Mouse (Mus musculus) bone marrow, adult 2 months (tissue): ENCODE data around the gene Tex10. TPM values are rescaled to one million over a fixed set of nuclear protein-coding genes. Genes with fewer than 3 reads are reported as not detected.
"Not testable (repeated sequence)": the region's sequence is repeated elsewhere in the genome, so short reads cannot be mapped to it uniquely, and the experiment has no call there.

Experiments
- H3K27ac ChIP-seq: fragments of 200-500 bp; 2 replicates; pipeline ENCODE4 v1.5.1; 2012; ENCODE audit warnings: low read depth, mild to moderate bottlenecking, control low read depth, inconsistent platforms, low read length; ENCODE audit not compliant: control insufficient read depth, poor library complexity, insufficient read depth
- H3K4me1 ChIP-seq: fragments of 200-500 bp; 2 replicates; pipeline ENCODE4 v1.6.1; 2011; ENCODE audit warnings: low read length; ENCODE audit not compliant: control insufficient read depth, insufficient read depth
- H3K4me3 ChIP-seq: fragments of 200-500 bp; replicated peaks from 2 replicates; pipeline ENCODE3; 2011; ENCODE audit warnings: mild to moderate bottlenecking, low read depth, low read length, control low read depth; ENCODE audit not compliant: control insufficient read depth
- CTCF ChIP-seq: fragments of 200-500 bp; IDR thresholded peaks from 2 replicates; pipeline ENCODE4 v1.5.1; 2011; ENCODE audit warnings: low read length, control low read depth; ENCODE audit not compliant: control insufficient read depth, insufficient read depth
- POLR2A ChIP-seq: fragments of 200-500 bp; IDR thresholded peaks from 2 replicates; pipeline ENCODE4 v1.6.1; 2011; ENCODE audit warnings: low read depth, mild to moderate bottlenecking, control low read depth, low read length, borderline replicate concordance; ENCODE audit not compliant: control insufficient read depth
- WGBS: fragments of 180-500 bp; shearing (Covaris S2); methylation state at CpG from one replicate; pipeline ENCODE4 v1.1.7; 2018; 5-methylcytosine and 5-hydroxymethylcytosine counted together
- polyA plus RNA-seq: library from polyadenylated mRNA; stranded (reverse); fragments of >200 nt; gene quantifications from 2 replicates; pipeline ENCODE4 v1.2.4, GENCODE M21; 2011; ENCODE audit warnings: low replicate concordance; ENCODE audit not compliant: missing spikeins, insufficient read depth, insufficient read length

The Tex10 gene
- polyA plus RNA-seq, 1 experiment = 17.4 TPM

GRCm38 (mm10) chr4:48415838-48416335 is 57.4 kb downstream of the Tex10 start:
- Histone ChIP-seq H3K27ac (no peak overlapping the region), H3K4me1 (peaks cover 2% of the 10 kb centered on the region; the same call in 1 of the 2 replicates), H3K4me3 (no peak overlapping the region)
- no peak for TF ChIP-seq POLR2A
- TF ChIP-seq CTCF = no peak
- 79% methylated on average over 10 of the region's 10 CpGs for WGBS

GRCm38 (mm10) chr4:48413473-48413872 is 59.8 kb downstream of the Tex10 start:
- 75% methylated on average over 8 of the region's 8 CpGs for WGBS
- TF ChIP-seq POLR2A = no peak
- TF ChIP-seq CTCF = no peak
- no peaks in the 10 kb centered on the region for H3K4me1 ChIP-seq
- no peak overlapping the region for H3K4me3 ChIP-seq
- no peak overlapping the region for H3K27ac ChIP-seq

GRCm38 (mm10) chr4:48407350-48408039 is 65.8 kb downstream of the Tex10 start:
- Histone ChIP-seq H3K4me1 (no peaks in the 10 kb centered on the region), H3K4me3 (no peak overlapping the region), H3K27ac (no peak overlapping the region)
- 62% methylated on average over 18 of the region's 18 CpGs for WGBS
- peak; percentile 81 for TF ChIP-seq CTCF
- TF ChIP-seq POLR2A = no peak

GRCm38 (mm10) chr4:48405724-48406491 is 67.4 kb downstream of the Tex10 start:
- H3K4me3 ChIP-seq, H3K4me1 ChIP-seq, H3K27ac ChIP-seq: not testable (repeated sequence)
- WGBS = 79% methylated on average over 10 of the region's 10 CpGs

- H3K4me1 ChIP-seq = no peaks in the 10 kb centered on the region
- no peak overlapping the region for H3K4me3 ChIP-seq
- WGBS = 86% methylated on average over 16 of the region's 16 CpGs
- no peak for TF ChIP-seq POLR2A
- TF ChIP-seq CTCF = no peak
- H3K27ac ChIP-seq = no peak overlapping the region
Measured at GRCm38 (mm10) chr4:48403066-48403640, 70.1 kb downstream of the Tex10 start.

- Histone ChIP-seq H3K4me3 (no peak overlapping the region), H3K4me1 (no peaks in the 10 kb centered on the region; the same call in 1 of the 2 replicates), H3K27ac (no peak overlapping the region)
- 74% methylated on average over 3 of the region's 3 CpGs for WGBS
- TF ChIP-seq CTCF (no peak), POLR2A (no peak)
Measured at GRCm38 (mm10) chr4:48396949-48397348, 76.3 kb downstream of the Tex10 start.

GRCm38 (mm10) chr4:48382506-48382905 is 90.8 kb downstream of the Tex10 start:
- H3K4me3 ChIP-seq = no peak overlapping the region
- H3K4me1 ChIP-seq = no peaks in the 10 kb centered on the region
- TF ChIP-seq POLR2A (no peak), CTCF (no peak)
- H3K27ac ChIP-seq = no peak overlapping the region
- WGBS = 83% methylated on average over 5 of the region's 5 CpGs

- Histone ChIP-seq H3K27ac (no peak overlapping the region), H3K4me1 (no peaks in the 10 kb centered on the region), H3K4me3 (no peak overlapping the region)
- WGBS = 12% methylated on average over 2 of the region's 2 CpGs
- TF ChIP-seq CTCF (no peak), POLR2A (no peak)
Measured at GRCm38 (mm10) chr4:48380940-48381339, 92.3 kb downstream of the Tex10 start.

Other genes starting within 250 kb of the Tex10 start
- gene Erp44, start 193.9 kb downstream of the Tex10 start, polyA plus RNA-seq = 26.6 and 48.0 TPM in 2 replicates
- 1.1 and 2.7 TPM in 2 replicates for gene Invs, start 193.7 kb downstream of the Tex10 start, polyA plus RNA-seq
- gene Msantd3, start 66.5 kb upstream of the Tex10 start, polyA plus RNA-seq = 2.9 and 16.3 TPM in 2 replicates
- 7.9 TPM in 1 of 2 replicates, not detected in the other for gene Tmeff1, start 111.7 kb upstream of the Tex10 start, polyA plus RNA-seq
- not detected in 2 replicates for gene Cavin4, start 190.1 kb upstream of the Tex10 start, polyA plus RNA-seq